Mouse (Mus musculus): Measurements from ENCODE around the gene Prr5l. TPM values are rescaled to one million over a fixed set of nuclear protein-coding genes. Genes with fewer than 3 reads are reported as not detected.
"Not testable (repeated sequence)": the region's sequence is repeated elsewhere in the genome, so short reads cannot be mapped to it uniquely, and the experiment has no call there.

Prr5l gene
- total RNA-seq, 2 experiments from 2014 or later = 8.6 to 10.7 TPM

DNA sequence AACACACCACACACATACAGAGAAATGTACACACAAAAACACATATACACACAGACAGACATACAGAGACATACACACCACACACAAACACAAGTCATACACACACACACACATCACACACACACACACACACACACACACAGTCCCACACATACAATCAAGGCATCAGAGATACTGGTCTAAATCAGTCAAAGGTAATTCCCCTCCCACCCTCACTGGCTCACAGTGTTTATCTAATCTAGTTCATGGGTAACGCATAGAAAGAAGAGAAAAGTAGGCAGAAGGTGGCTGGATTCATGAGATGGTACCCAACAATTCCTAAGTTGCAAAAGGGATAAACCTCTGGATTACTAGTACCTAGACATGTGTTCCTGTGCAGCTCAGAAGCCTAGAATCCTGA, 120.9 kb downstream of the Prr5l start:
- no peak for DNase-seq

DNA sequence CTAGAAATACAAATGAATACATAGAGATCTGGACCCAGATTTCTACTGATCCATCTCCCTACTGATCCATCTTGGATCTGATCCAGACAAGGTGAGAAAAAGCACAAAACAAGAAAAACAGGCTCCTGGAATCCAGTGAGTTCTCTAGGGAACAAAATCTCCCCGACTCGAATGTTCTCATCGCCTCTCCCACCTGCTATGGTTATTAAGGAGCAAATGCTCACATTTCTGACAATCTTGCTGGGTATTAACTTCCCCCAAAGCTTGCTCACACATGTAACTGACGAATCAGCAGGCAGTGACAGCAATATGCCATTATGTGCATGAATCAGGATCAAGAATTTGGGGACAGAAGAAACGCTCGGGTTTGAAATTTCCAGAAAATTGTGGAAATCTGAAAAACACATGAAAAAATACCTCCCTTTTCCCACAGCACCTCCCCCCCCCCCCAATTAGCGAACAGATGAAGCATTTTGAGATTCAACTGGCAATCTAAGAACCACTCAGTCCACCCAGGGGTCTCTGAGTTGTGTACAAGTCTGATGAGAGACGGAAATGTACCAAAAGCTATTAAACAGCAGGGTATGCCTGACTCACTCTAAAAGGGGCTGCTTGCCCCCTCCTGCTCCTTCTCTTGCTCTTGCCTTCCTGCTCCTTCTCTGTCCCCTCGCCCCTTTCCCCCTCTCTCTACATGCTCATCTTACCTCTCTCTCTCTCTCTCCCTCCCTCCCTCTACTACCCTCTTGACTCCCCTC, 123.1 kb downstream of the Prr5l start:
- peak in 1 of 2 experiments; percentile 8 for DNase-seq

DNA sequence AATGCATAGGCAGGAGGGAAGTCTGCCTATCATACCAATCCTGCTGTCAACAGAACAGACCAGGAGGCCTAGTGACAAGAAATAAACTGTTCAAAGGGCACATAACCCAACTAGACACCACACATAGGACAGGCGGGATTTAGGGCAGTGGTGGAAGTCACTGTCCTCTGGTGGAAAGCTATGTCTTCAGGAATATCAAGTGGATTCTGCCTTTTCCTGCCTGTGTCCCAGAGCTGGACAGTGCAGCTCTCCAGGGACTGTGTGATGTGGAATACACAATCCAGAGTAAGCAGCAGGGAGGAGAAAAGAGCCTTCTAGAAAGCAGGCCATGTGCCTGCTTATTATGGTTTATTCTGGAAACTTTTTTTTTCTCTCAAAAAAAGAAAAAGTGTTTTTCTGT, 125.0 kb downstream of the Prr5l start:
- no peak for DNase-seq

DNA sequence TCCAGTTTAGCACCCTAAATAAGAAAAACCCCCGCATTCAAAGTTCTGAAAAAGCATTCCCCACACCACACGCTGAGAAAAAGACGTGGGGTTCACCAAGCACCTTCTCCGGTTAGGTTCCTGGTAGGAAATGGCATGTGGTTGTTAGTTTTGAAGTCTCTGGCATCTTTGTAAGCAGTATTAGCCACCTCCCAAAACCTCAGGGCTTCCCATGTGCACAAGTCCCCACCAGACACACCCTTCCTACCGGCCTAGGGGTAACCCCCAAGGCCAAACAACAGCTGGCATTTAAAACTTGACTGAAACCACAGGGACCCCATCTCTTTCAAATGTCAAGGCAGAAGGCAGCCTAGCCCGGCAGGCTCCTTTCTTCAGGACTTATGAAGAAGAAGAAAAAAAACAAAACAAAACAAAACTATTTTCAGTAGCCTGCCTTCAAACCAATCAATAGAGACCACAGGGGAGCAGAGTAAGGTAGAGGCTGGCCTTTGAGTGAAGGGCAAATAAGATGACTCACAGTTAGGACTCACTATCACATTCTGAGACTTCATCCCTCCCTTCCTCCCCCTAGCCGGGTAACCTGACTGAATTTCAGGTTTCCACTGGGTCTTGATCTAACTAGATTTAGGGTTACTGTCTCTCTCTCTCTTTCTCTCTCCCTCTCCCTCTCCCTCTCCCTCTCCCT, 126.6 kb downstream of the Prr5l start:
- DNase-seq = no peak

DNA sequence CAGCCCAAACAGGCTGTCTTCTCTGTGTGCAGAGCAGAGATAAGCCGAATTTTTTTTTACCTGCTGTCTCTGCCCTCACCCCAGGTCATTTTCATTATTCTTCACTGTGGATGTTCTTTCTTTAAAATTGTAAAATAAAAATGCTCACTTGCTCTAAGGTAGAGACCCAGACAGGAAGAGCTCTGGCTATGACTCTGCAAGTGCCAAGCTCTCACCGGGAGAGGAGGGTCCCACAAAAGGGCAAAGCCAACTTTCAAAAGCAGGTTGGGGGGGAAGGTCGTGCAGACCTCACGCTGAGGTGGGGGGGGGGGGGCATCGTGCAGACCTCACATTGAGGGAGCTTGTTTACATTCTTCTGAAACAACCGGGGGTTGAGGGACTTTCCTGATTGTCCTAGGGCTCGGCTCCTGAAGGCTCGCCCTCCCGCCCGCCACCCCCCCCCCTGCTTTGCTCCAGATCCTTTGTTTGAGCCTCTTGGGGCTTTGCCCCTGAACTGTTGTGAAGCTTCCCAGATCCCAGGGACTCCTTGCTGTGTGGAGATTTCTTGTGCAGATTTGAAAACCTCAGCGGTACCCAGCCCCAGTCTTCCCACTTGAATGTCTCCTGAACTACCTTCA, 127.8 kb downstream of the Prr5l start:
- DNase-seq = no peak

DNA sequence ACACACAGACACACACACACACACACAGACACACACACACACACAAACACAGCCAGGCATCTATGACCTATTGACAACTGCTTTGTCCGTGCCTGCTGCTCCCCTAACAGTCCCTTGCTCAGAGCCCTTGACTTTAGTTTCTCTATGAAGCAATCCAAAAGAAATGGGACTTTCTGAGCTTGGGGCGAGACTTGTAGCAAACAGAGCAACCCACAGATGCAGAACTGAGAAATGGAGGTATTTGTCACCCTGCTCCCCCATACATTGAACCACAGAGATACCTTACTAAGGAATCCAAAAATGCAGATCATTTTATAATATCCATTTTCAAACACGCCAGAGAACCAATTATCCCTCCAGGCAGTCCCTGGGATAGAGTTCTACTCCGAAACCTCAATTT, 128.4 kb downstream of the Prr5l start:
- DNase-seq = no peak

DNA sequence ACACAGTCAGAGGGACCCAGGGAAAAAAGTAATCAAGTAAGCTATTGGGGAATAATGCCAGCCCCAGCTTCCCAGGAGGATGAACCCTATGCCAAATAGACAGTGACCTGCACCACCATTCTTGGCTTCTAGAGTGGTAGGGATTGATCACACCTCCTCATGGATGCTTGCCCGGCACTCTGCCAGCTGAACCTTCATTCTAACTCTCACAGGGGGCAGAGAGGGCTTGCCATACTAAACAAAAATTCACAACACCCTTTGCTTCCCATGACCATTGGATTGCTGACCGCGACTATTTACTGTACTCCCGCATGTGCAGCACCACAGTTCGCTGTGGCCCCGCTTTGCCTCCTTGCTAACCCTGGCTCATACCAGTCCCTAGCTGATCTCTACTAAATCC, 129.8 kb downstream of the Prr5l start:
- no peak for DNase-seq

DNA sequence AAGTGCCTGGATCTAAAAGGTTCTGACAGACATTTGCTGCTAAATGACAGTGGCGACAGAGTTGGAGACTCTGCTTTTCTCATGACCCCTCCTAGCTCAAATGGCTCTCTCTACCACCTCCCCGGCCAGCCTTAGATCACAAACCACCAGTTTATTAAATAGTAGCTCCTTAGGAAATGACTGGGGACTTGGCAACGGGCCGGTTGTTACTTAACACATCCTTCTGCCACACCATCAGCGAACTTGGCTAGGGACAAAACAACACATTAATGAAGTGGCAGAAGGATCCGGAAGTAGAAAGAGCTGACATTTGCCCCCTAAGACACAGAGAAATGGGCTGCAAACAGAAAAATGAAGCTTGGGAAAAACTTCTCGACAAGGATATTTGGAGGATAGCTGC, 130.4 kb downstream of the Prr5l start:
- no peak for DNase-seq

DNA sequence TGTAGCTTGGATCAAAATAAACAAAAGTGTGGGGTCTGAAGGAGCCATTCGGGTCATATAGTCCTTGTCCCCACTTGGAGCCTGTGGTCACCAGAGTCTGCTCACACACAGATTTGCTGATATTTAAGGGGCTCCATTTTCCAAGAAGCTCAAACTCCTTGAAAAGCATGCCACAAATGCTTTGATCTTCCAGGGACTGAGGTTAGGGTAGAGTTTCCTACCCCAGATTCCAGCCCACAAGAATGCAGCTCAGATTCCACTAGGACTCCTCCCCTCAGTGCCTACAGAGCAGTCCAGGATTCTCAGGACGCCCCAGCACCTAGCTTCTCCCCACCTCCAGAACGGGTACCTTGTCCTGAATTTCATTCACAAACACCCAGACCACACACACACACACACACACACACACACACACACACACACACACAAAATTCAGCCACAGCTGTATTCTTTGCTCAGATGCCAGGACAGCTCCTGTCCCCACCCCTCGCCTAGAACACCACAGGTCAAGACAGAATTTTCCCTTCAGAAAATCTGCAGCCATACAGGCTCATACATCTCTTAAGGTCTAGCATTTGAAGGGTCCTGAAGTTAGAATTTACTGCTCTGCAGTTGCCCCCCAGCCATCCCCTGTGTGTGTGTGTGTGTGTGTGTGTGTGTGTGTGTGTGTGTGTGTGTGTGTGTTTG, 131.4 kb downstream of the Prr5l start:
- no peak for DNase-seq

DNA sequence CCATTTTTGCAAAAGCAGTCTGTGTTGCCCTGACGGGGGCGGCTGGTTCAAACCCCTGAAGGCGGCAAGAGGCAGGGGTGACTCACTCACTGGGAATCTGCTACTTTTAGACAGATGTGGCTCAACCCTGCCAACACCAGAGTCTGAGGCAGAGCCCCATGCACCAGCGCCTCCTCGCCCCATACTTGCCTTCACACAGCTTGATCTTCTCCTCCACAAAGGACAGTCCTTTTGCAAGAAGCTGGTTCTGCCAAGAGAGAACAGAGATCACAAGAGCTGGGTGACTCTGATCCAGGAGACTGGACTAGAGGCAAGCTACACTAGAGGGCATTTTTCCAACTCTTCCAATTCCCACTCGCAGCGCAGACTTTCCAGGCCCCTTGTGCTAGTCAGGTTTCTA, 136.3 kb downstream of the Prr5l start:
- no peak for DNase-seq

DNA sequence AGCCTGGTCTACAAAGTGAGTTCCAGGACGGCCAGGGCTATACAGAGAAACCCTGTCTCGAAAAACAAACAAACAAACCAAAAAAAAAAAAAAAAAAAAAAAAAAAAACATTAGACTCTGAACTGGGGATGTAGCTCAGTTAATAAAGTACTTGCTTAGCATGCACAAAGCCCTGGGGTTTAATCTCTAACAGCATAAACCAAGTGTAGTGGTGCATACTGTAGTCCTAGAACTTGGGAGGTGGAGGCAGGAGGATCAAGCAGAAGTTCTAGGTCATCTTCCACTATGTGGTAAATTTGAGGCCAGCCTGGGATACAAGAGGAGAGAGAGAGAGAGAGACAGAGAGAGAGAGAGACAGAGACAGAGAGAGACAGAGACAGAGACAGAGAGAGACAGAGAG, 137.2 kb downstream of the Prr5l start:
- DNase-seq = not testable (repeated sequence)

DNA sequence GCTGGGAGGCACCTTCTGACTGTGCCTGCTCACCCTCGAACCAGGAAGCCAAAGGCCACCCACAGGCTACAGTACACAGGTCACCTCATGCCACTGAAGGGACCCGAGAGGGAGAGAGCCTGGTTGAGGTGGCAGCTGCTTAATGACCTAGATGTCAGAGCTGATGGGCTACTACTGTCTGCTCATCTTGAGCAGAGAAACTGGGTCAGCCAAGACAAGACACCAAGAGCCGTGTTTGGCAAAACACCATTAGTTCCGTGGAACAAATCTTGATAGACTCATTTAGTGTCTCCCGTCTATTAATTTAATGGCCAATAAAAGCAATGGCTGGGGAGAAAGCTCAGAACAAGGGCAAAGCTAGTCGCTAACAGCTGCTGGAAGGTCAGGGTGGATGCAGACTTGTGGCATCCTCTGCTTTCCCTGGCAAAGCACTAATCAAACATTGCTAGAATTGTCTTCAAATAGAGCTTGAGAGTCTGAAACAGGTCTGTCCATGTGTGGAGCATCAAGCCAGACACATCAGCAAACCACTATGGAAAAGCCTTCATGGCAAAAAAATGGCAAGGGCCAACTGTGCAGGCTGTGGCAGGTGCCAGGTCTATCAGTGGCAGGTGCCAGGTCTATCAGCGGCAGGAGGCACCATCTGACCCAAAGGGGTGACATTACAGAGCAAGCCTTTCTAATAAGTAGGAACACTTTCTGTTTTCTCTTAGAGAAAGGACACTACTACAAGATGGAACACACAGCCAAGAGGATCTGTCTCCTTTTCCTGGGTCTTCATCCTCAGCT, 140.6 kb downstream of the Prr5l start:
- DNase-seq = no peak

DNA sequence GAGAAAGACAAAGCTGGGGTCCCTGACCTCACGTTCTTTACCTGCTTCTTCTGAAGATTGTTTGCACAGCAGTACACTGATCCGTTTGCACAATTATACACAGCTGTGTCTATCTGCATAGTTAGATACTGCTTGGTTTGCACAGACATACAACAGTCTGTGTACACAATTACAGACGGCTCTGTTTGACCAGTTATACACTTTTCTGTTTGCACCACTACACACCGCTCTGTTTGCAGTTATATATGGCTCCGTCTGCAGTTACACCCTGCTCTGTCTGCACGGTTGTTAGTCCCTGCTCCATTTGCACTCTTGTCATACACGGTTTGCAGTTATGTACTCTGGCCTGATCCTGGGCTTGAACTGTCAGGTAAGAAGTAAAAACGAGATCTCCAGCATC, 141.2 kb downstream of the Prr5l start:
- no peak for DNase-seq

DNA sequence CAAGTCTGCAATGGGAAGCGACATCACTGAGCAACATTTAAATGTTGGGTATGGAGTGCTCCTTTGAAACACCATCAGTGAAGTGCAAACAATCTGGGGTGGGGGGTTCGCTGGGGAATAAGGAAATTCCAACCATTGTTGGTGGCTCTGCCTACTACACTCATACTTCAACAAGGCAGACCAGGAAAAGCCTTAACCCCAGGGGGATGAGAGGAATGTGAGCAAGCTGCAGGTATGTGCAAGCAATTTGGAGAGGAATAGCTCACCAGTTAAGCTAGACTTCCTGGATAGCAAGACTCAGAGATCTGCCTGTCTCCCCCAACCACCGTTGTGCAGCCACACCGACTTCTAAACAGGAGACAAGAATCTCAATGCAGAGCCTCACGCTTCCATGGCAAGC, 142.9 kb downstream of the Prr5l start:
- no peak for DNase-seq

DNA sequence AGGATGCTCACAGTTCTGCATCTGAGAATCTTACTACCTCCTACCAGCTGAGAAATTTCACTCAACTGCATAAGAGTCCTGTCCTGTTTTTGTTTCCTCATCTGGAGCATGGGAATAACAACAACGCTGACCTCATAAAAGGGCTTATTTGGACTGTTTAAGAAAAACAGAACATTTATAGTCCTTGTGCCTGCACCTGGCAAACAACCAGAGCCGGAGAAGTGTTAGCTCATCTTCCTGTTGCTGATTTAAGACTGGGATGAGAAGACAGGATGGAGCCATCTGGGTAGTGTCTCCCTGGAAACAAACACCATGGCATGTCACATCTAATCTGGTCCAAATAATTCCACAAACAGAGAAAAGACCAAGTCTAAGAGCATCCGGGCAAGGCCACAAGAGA, 149.3 kb downstream of the Prr5l start:
- DNase-seq = no peak

DNA sequence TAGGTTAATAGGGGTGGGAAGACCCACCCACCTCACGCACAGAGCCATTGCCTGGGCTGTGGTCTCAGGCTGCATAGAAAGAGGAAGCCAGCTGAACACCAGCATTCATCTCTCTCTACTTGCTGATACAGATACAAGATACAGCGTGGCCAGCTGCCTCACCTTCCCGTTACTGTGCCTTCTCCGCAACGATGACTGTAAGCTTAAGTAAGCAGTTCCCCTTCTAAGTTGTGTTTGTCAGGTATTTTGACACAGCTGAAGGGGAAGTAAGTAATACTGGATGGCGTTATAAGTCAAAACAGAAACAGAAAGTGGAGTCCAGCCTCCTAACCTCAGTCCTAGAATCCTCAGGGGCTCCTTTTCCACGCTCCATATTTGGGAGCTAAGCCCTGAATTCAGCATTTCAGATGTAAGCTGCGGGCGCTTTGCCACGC, 150.0 kb downstream of the Prr5l start:
- no peak for DNase-seq

DNA sequence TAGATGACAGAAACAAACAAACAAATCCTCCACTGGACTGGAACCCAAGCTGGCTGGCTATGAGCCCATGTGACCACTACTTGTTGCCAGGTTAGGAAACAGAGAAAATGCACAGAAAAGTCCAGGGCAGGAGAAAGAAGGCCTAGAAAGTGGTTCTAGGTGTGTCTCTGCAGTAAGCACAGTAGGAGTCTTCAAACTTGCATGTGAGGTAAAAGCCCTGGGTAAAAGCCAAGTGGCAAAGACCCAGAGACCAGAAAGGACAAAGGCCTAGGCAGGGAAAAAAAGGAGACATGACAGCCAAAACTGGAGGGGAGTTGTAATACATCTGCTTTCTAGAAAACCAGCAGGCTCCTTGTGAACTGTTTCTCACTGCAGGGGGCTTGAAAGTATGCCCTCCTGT, 151.9 kb downstream of the Prr5l start:
- no peak for DNase-seq

DNA sequence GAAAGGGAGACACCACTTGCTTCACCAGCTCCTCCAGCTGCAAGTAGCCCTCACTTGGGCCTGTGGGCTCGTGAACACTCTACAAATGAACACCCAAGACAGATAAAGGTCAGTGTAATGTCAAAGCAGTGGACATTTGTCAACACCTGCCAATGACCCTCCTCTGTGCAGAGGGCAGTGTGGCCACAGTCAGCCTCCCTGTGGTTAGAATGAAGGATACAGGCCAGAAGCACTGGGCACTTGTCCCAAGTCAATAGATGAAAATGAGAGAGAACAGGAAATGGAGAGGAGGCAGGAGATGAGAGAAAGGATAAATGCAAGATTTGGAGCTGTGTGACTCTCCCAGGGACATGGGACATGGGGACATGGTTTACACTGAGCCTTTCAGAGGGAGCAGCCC, 153.4 kb downstream of the Prr5l start:
- DNase-seq = no peak

DNA sequence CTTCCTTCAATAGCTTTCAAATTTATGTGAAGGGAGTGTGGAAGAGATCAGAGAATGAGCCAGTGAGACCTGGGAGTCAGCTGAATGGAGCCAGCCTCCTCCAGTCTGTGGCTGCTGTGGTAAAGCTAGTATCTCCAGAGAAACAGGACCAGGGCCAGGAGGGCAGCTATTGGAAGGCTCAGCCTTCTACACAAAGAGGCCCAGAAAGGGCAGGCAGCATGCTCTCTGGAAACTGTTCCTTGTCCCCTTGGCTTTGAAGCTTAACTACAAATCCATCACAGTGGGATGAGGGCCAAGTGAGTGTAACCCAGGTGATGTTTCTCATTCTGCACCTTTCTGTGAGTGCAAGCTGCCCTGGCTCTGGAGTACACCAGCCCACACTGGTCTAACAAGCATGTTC, 155.0 kb downstream of the Prr5l start:
- DNase-seq = no peak

DNA sequence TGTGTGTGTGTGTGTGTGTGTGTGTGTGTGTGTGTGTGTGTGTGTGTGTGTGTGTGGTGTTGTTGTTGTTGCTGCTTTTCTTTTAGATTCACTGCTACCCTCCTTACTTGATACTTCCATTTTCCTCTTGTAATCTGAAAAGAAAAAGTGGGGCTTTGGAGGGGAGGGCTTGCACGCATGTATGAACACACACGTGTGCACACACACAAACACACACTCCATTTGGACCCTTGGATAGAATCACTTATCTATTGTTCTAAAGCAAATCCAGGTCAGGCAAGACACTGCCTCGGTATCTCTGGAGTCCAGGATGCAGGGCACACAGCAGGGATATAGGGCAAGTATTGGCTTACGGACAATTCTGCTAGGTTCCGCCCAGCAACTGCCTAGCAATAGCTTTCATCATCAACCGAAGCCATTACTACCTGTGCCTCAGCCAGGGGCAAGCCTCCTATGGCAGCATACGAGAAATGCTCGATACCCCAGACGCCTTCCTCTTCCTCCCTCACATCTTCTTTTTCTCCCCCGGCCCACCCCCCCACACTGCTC, 159.4 kb downstream of the Prr5l start:
- no peak for DNase-seq

DNA sequence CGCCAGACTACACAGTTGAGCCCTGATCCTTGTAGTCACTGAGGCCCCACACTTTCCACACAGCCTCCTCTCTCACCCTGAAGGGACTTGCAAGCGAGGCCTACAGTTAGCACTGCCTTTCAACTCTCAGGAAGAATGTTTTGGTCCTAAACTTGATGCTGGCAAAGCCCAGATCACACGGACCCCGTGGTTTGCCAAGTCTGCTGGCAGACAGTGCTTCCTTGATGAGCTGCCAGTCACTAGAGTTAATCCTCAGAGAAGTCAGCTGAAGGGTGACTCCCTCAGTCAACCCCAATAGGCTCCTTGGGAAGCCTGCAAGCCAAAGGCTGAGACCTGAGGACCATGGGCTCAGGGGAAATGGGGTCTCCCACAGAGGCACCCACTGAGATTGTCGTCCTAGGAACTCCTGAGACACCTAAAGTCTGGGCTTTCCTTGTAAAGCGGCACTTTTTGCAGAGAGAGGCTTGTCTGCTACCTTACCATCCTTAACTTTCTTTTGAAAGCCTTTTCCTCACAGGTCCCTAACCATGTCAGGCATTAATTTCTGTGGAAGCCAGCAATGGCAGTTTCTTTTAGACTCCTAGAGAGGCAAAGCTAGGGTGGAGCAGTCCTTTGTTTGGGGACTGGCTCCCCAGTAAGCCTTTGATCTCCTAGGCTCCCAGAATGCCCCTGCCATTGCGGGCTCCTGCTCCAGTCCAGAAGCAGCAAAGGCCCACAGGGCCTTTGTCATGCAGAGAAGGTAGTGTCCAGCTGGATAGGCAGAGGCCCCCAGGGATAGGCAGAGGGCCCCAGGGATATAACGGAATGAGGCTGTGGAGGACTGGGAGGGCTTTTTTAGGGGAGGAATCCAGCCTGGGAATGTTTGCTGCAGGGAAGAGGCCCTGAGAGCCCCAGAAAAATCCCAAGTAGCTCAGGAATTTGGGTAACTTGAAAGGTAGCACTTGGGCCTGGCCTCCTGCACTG, 160.2 kb downstream of the Prr5l start:
- DNase-seq = no peak
